Mouse (Mus musculus) myocyte (in vitro differentiated cells): ENCODE measurements around the gene Ruvbl1.

Experiments used
- CEBPB ChIP-seq: IDR thresholded peaks from 2 replicates; pipeline ENCODE4 v1.6.1; 2011; ENCODE audit warnings: mild to moderate bottlenecking, moderate library complexity; ENCODE audit not compliant: poor library complexity, insufficient read depth, severe bottlenecking
- E2F4 ChIP-seq: IDR thresholded peaks from one replicate; pipeline ENCODE4 v1.6.1; 2011; ENCODE audit warnings: mild to moderate bottlenecking, control low read depth, moderate library complexity; ENCODE audit not compliant: insufficient read depth
- MAX ChIP-seq: IDR thresholded peaks from one replicate; pipeline ENCODE4 v1.6.1; 2011; ENCODE audit warnings: low read depth, mild to moderate bottlenecking, control low read depth
- MYOD1 ChIP-seq, 3 experiments: IDR thresholded peaks; one replicate each; pipeline ENCODE4 v1.6.1; 2011; ENCODE audit warnings: control low read depth in 2 of 3, low read depth in 2 of 3, mild to moderate bottlenecking in 2 of 3, moderate library complexity in 1 of 3; ENCODE audit not compliant: insufficient read length in 2 of 3, control insufficient read depth in 1 of 3
- POLR2A ChIP-seq: IDR thresholded peaks from one replicate; pipeline ENCODE4 v1.6.1; 2011; ENCODE audit warnings: low read depth, mild to moderate bottlenecking, control low read depth, moderate library complexity; ENCODE audit not compliant: insufficient read length
- POLR2AphosphoS2 ChIP-seq: IDR thresholded peaks from one replicate; pipeline ENCODE4 v1.6.1; 2011; ENCODE audit warnings: low read depth, control low read depth; ENCODE audit not compliant: insufficient read length
- REST ChIP-seq: IDR thresholded peaks from one replicate; pipeline ENCODE4 v1.6.1; 2011; ENCODE audit warnings: mild to moderate bottlenecking, control low read depth, moderate library complexity; ENCODE audit not compliant: insufficient read depth, insufficient read length
- TCF12 ChIP-seq: IDR thresholded peaks from one replicate; pipeline ENCODE4 v1.6.1; 2011; ENCODE audit warnings: mild to moderate bottlenecking, control low read depth; ENCODE audit not compliant: poor library complexity, insufficient read depth, severe bottlenecking
- TCF3 ChIP-seq: IDR thresholded peaks from one replicate; pipeline ENCODE4 v1.6.1; 2011; ENCODE audit warnings: low read depth, control low read depth; ENCODE audit not compliant: insufficient read length
- USF1 ChIP-seq: IDR thresholded peaks from one replicate; pipeline ENCODE4 v1.6.1; 2011; ENCODE audit warnings: low read depth, mild to moderate bottlenecking, control low read depth, moderate library complexity

GRCm38 (mm10) chr6:88516667-88517066 lies 51.5 kb downstream of the Ruvbl1 start:
- TF ChIP-seq TCF3 (no peak), POLR2A (no peak), POLR2AphosphoS2 (no peak), TCF12 (no peak), MYOD1 (IDR thresholded peaks at IDR 0.05; ENCODE audit: control insufficient read depth in 1 of 3, insufficient read length in 2 of 3, low read depth in 2 of 3) (no peak), USF1 (no peak), E2F4 (no peak), MAX (no peak), REST (no peak), CEBPB (no peak)
